Mouse (Mus musculus): Measurements from ENCODE around the gene Fkbp6. TPM values are rescaled to one million over a fixed set of nuclear protein-coding genes. Genes with fewer than 3 reads are reported as not detected.

Fkbp6 gene
- polyA plus RNA-seq, 1 experiment from 2014 or later: not detected

DNA sequence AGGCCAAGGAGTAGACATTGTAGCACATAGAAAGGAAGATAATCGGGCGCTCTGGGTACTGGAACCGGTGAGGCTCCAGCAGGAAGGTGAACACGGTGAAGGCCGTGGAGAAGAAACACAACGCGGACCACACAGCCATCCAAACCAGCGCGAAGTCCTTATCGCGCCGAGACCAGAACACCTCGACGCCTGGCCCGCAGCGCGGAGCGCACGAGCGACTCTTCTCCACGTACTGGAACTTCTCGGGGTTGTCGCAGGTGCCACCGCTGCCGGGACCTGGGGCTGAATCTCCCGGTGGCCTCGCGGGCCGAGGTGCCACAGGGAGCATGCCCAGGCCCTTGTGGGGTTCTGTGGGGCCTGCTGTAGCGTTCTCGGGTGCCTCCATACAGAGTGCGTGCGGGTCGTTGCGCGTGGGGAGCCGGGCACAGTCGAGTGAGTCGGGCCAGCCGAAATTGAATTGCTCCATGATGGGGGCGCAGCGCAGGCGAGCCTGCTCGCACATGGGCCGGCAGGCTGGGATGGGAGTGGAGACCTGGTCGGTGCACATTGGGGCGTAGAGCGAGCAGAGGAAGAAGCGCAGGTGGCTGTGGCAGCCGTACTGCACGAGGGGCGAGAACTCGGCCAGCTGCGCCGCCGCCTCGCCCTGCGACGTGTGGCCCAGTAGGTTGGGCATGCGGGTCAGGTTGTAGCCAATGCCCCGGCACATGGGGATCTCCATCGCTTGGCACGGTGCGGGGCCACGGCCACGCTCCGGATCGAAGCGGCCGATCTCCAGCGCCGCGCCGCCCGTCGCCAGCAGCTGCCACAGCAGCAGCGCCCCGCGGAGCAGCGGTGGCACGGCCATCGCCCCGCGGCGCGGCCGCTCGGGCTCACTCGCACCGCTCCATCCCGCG, 99.4 kb downstream of the Fkbp6 start:
- TF ChIP-seq CTCF (IDR thresholded peaks at IDR 0.05): no peak
- TF ChIP-seq EP300 (IDR thresholded peaks at IDR 0.05): no peak
- Histone ChIP-seq H3K4me1 (ENCODE audit: insufficient read depth, low read depth, low read length) (no peaks in the 10 kb centered on the region; the same call in 1 of the 2 replicates), H3K4me3 (ENCODE audit: low read depth, low read length) (peak overlapping the region; percentile 46), H3K27me3 (replicated peaks; ENCODE audit: insufficient read depth, low read length) (peaks cover 12% of the 10 kb centered on the region; the same call in 1 of the 2 replicates), H3K9me3 (ENCODE audit: low read length) (no peaks in the 10 kb centered on the region), H3K9ac (replicated peaks; ENCODE audit: low read depth) (peak overlapping the region; percentile 3; the same call in 1 of the 2 replicates), H3K36me3 (ENCODE audit: insufficient read depth, low read length) (peaks cover 3% of the 10 kb centered on the region; the same call in 1 of the 2 replicates), H3K4me2 (replicated peaks; ENCODE audit: low read depth, low read length) (peak overlapping the region; percentile 89), H3K27ac (ENCODE audit: low read length) (no peak overlapping the region)
- 2% methylated on average over 86 of the region's 92 CpGs for WGBS
- DNase-seq (ENCODE audit: low spot score): no peak
- ATAC-seq: peak; percentile 58

DNA sequence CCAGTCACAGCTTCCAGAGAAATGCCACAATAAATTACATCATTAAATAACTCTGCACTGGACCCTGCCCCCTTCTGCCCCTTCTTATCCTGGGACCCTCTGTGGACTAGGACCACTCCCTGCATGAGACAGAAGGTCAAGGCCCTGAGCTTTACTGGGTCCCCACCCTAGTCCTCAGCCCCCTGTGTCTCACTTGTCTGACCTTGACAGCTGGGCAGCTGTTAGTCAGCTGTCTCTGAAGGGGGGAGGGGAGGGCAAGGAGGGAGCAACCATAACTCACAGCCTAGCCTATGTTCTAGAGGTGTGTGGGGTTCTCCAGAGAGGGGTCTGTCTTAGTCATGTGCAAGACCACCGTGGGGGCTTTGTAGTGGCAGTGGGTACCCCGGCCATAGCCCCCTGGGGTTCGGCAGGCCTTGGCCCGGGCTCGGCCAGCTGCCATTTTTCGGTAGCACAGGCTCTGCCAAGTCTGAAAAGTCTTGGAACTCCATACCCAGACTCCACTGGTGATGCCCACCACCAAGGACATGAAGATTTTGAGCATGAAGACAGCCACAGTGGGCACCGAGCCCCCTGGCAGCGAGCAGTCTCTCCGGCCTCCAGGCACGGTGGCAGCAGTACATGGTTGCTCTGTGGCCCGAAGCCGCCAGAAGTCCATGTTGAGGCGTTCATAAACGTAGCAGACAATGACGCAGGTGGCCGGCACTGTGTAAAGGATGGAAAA, 100.7 kb downstream of the Fkbp6 start:
- WGBS: 78% methylated on average over 16 of the region's 16 CpGs
- H3K9ac ChIP-seq (replicated peaks; ENCODE audit: low read depth): no peak overlapping the region

DNA sequence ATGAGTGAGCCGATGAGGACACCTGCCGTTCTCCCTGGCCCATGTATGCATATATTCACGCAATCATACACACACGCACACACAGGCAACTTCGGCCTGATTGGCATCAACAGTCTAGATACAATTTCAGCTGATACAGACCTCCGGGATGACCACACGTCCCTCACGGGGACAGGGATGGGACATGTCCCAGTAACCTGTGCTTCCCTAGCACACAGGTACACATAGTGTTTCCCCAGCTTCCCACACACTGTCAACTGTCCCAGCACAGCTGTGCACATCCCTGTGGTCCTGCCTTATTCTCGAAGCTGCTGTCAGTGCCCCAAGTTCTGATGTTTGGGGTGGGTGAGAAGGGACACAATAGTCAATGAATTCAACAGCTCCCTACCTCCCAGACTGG, 102.5 kb downstream of the Fkbp6 start:
- Histone ChIP-seq H3K9ac (replicated peaks; ENCODE audit: low read depth) (no peak overlapping the region), H3K9me3 (ENCODE audit: low read length) (no peaks in the 10 kb centered on the region), H3K27me3 (replicated peaks; ENCODE audit: insufficient read depth, low read length) (peaks cover 12% of the 10 kb centered on the region; the same call in 1 of the 2 replicates), H3K4me2 (replicated peaks; ENCODE audit: low read depth, low read length) (no peak overlapping the region), H3K4me3 (ENCODE audit: low read depth, low read length) (no peak overlapping the region), H3K36me3 (ENCODE audit: insufficient read depth, low read length) (peaks cover 27% of the 10 kb centered on the region), H3K4me1 (ENCODE audit: insufficient read depth, low read depth, low read length) (no peaks in the 10 kb centered on the region; the same call in 1 of the 2 replicates), H3K27ac (ENCODE audit: low read length) (no peak overlapping the region)
- TF ChIP-seq EP300 (IDR thresholded peaks at IDR 0.05) (no peak), CTCF (IDR thresholded peaks at IDR 0.05) (no peak)
- DNase-seq (ENCODE audit: low spot score) (no peak), ATAC-seq (no peak)
- 73% methylated on average over 9 of the region's 9 CpGs for WGBS

More for the DNA sequence above, 100.7 kb downstream of the Fkbp6 start:
- peaks cover 12% of the 10 kb centered on the region; the same call in 1 of the 2 replicates for H3K27me3 ChIP-seq (replicated peaks; ENCODE audit: insufficient read depth, low read length)
- peaks cover 13% of the 10 kb centered on the region for H3K36me3 ChIP-seq (ENCODE audit: insufficient read depth, low read length)
- no peaks in the 10 kb centered on the region; the same call in 1 of the 2 replicates for H3K4me1 ChIP-seq (ENCODE audit: insufficient read depth, low read depth, low read length)
- no peak overlapping the region for H3K4me2 ChIP-seq (replicated peaks; ENCODE audit: low read depth, low read length)
- TF ChIP-seq CTCF (IDR thresholded peaks at IDR 0.05): no peak
- no peak for TF ChIP-seq EP300 (IDR thresholded peaks at IDR 0.05)
- no peak overlapping the region for H3K27ac ChIP-seq (ENCODE audit: low read length)
- no peak for ATAC-seq
- H3K4me3 ChIP-seq (ENCODE audit: low read depth, low read length): no peak overlapping the region
- no peak for DNase-seq (ENCODE audit: low spot score)
- no peaks in the 10 kb centered on the region for H3K9me3 ChIP-seq (ENCODE audit: low read length)

DNA sequence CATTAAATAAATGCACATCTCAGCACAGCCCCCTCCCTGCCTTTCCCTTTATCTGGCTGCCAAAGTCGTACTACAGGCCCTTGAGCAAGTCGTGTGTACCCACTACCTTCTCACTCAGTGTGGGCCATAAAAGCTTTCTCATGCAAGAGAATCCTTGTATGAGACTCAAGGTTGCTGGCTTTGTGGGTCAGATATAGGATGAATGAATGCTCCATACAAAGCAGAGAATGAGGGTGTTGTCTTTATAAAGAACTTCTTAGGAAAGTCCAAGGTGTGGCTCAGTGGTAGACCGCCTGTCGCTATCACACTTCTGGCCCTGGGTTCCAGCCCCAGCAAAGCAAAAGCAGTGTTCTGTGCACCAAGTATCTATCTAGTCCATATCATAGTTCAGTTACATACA, 103.3 kb downstream of the Fkbp6 start:
- H3K27ac ChIP-seq (ENCODE audit: low read length): no peak overlapping the region
- TF ChIP-seq EP300 (IDR thresholded peaks at IDR 0.05) (no peak), CTCF (IDR thresholded peaks at IDR 0.05) (no peak)
- H3K9me3 ChIP-seq (ENCODE audit: low read length): no peaks in the 10 kb centered on the region
- H3K9ac ChIP-seq (replicated peaks; ENCODE audit: low read depth): no peak overlapping the region
- H3K4me1 ChIP-seq (ENCODE audit: insufficient read depth, low read depth, low read length): no peaks in the 10 kb centered on the region; the same call in 1 of the 2 replicates
- ATAC-seq (no peak), DNase-seq (ENCODE audit: low spot score) (no peak)
- no peak overlapping the region for H3K4me3 ChIP-seq (ENCODE audit: low read depth, low read length)
- H3K27me3 ChIP-seq (replicated peaks; ENCODE audit: insufficient read depth, low read length): peaks cover 12% of the 10 kb centered on the region; the same call in 1 of the 2 replicates
- H3K36me3 ChIP-seq (ENCODE audit: insufficient read depth, low read length): peaks cover 35% of the 10 kb centered on the region
- 59% methylated on average over 4 of the region's 4 CpGs for WGBS
- no peak overlapping the region for H3K4me2 ChIP-seq (replicated peaks; ENCODE audit: low read depth, low read length)

DNA sequence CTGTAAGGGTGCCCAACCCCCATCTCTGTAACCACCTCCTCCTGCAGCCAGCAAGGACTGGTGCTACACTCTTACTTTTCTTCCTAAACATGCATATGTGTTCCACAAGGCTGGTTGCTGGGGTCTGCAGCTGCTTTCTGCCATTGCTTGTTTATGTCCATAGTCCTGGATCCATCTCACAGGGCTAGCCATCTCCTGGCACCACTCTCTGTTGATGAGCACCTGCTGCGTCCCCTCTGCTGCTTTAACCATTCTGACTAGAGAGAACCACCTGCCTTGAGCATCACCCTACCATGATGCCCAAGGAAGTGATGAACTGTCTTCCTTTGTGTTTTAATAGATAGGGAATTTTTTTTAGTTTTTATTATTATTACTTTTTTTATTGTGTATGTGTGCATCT, 106.7 kb downstream of the Fkbp6 start:
- DNase-seq (ENCODE audit: low spot score): no peak
- H3K9ac ChIP-seq (replicated peaks; ENCODE audit: low read depth): no peak overlapping the region
- WGBS: 100% methylated on average over 1 of the region's 1 CpGs
- H3K4me3 ChIP-seq (ENCODE audit: low read depth, low read length): no peak overlapping the region
- H3K36me3 ChIP-seq (ENCODE audit: insufficient read depth, low read length): peaks cover 53% of the 10 kb centered on the region
- TF ChIP-seq EP300 (IDR thresholded peaks at IDR 0.05) (no peak), CTCF (IDR thresholded peaks at IDR 0.05) (no peak)
- ATAC-seq: no peak
- H3K27me3 ChIP-seq (replicated peaks; ENCODE audit: insufficient read depth, low read length): no peaks in the 10 kb centered on the region
- H3K4me2 ChIP-seq (replicated peaks; ENCODE audit: low read depth, low read length): no peak overlapping the region
- H3K4me1 ChIP-seq (ENCODE audit: insufficient read depth, low read depth, low read length): no peaks in the 10 kb centered on the region
- no peak overlapping the region for H3K27ac ChIP-seq (ENCODE audit: low read length)
- no peaks in the 10 kb centered on the region for H3K9me3 ChIP-seq (ENCODE audit: low read length)

DNA sequence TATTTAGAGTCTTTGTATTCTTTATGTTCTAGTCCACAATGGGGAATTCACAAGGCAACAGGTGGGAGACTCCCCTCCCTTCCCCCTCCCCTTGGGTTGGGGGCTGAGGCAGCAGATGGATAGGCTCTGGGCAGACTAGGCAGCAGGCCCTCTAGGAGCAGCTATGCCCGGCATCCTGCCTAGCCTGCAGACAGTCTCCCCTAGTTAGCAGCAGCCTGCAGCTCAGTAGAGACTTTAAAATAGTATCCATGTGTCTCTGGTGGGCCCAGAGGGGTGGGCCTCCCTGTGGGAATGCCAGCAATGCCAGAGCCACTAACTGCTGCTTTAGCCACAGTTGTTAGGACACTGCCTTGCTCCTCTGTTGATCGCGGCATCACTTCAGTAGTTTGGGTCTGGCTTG, 107.2 kb downstream of the Fkbp6 start:
- Histone ChIP-seq H3K4me2 (replicated peaks; ENCODE audit: low read depth, low read length) (no peak overlapping the region), H3K27ac (ENCODE audit: low read length) (no peak overlapping the region), H3K27me3 (replicated peaks; ENCODE audit: insufficient read depth, low read length) (no peaks in the 10 kb centered on the region), H3K4me1 (ENCODE audit: insufficient read depth, low read depth, low read length) (no peaks in the 10 kb centered on the region), H3K9ac (replicated peaks; ENCODE audit: low read depth) (no peak overlapping the region), H3K36me3 (ENCODE audit: insufficient read depth, low read length) (peaks cover 56% of the 10 kb centered on the region), H3K4me3 (ENCODE audit: low read depth, low read length) (no peak overlapping the region), H3K9me3 (ENCODE audit: low read length) (no peaks in the 10 kb centered on the region)
- TF ChIP-seq CTCF (IDR thresholded peaks at IDR 0.05) (no peak), EP300 (IDR thresholded peaks at IDR 0.05) (no peak)
- WGBS: 93% methylated on average over 3 of the region's 3 CpGs
- DNase-seq (ENCODE audit: low spot score): no peak
- no peak for ATAC-seq
